Mouse (Mus musculus): ENCODE results near the gene Rabif. TPM values are rescaled to one million over a fixed set of nuclear protein-coding genes. Genes with fewer than 3 reads are reported as not detected.

The Rabif gene
- total and polyA plus RNA-seq, 2 experiments from 2014 or later = 35.0 to 74.6 TPM

- Histone ChIP-seq H3K4me1 (ENCODE audit: insufficient read depth) (peaks cover 13% of the 10 kb centered on the region), H3K4me3 (ENCODE audit: low read depth, low read length) (no peak overlapping the region), H3K27me3 (ENCODE audit: insufficient read depth, low read length) (no peaks in the 10 kb centered on the region), H3K4me2 (ENCODE audit: low read depth) (peak overlapping the region; percentile 75), H3K27ac (ENCODE audit: low read depth, low read length) (no peak overlapping the region), H3K9ac (no peak overlapping the region), H3K9me3 (ENCODE audit: low read length) (no peaks in the 10 kb centered on the region), H3K36me3 (ENCODE audit: insufficient read depth) (no peaks in the 10 kb centered on the region)
- DNase-seq (no peak), ATAC-seq (no peak)
- TF ChIP-seq CTCF (IDR thresholded peaks at IDR 0.05; ENCODE audit: low read depth) = no peak
- WGBS = 37% methylated on average over 13 of the region's 13 CpGs
Measured at GRCm38 (mm10) chr1:134555240-134555870, 60.9 kb downstream of the Rabif start.

GRCm38 (mm10) chr1:134555871-134556670, 61.6 kb downstream of the Rabif start:
- Histone ChIP-seq H3K27me3 (ENCODE audit: insufficient read depth, low read length) (no peaks in the 10 kb centered on the region), H3K36me3 (ENCODE audit: insufficient read depth) (no peaks in the 10 kb centered on the region), H3K4me3 (ENCODE audit: low read depth, low read length) (peak overlapping the region; percentile 70), H3K9me3 (ENCODE audit: low read length) (no peaks in the 10 kb centered on the region), H3K4me2 (ENCODE audit: low read depth) (peak overlapping the region; percentile 75), H3K9ac (peak overlapping the region; percentile 93), H3K27ac (ENCODE audit: low read depth, low read length) (peak overlapping the region; percentile 93), H3K4me1 (ENCODE audit: insufficient read depth) (peaks cover 13% of the 10 kb centered on the region)
- TF ChIP-seq CTCF (IDR thresholded peaks at IDR 0.05; ENCODE audit: low read depth) = peak; percentile 20
- WGBS = 3% methylated on average over 40 of the region's 46 CpGs
- ATAC-seq (peak; percentile 72), DNase-seq (peak; percentile 86)

- under 1% methylated on average over 35 of the region's 35 CpGs for WGBS
- H3K36me3 ChIP-seq (ENCODE audit: insufficient read depth) = no peaks in the 10 kb centered on the region
- peak overlapping the region; percentile 93 for H3K27ac ChIP-seq (ENCODE audit: low read depth, low read length)
- peak overlapping the region; percentile 75 for H3K4me2 ChIP-seq (ENCODE audit: low read depth)
- H3K9ac ChIP-seq = peak overlapping the region; percentile 93
- peak overlapping the region; percentile 70 for H3K4me3 ChIP-seq (ENCODE audit: low read depth, low read length)
- DNase-seq = peak; percentile 97
- H3K27me3 ChIP-seq (ENCODE audit: insufficient read depth, low read length) = no peaks in the 10 kb centered on the region
- H3K4me1 ChIP-seq (ENCODE audit: insufficient read depth) = peaks cover 13% of the 10 kb centered on the region
- TF ChIP-seq CTCF (IDR thresholded peaks at IDR 0.05; ENCODE audit: low read depth) = no peak
- peak; percentile 90 for ATAC-seq
- H3K9me3 ChIP-seq (ENCODE audit: low read length) = no peaks in the 10 kb centered on the region
Measured at GRCm38 (mm10) chr1:134556671-134557218, 62.3 kb downstream of the Rabif start.

Other genes with a start within 250 kb of the Rabif start
- 0.08 and 0.29 TPM in 2 replicates for gene Myog, start 204.7 kb upstream of the Rabif start, total RNA-seq (2014; rRNA removed)
- gene Myog, start 204.7 kb upstream of the Rabif start, polyA plus RNA-seq (2015; fragmentation: Nextera tagmentation; extraction: Ambion mirVana) = 0.19 and 0.28 TPM in 2 replicates
- gene Ppfia4, start 161.7 kb upstream of the Rabif start, total RNA-seq (2014; rRNA removed) = 26.9 and 31.9 TPM in 2 replicates
- gene Ppfia4, start 161.7 kb upstream of the Rabif start, polyA plus RNA-seq (2015; fragmentation: Nextera tagmentation; extraction: Ambion mirVana) = 12.7 and 17.5 TPM in 2 replicates
- gene Tmem183a, start 132.7 kb upstream of the Rabif start, total RNA-seq (2014; rRNA removed) = 177 and 184 TPM in 2 replicates
- 103 and 123 TPM in 2 replicates for gene Tmem183a, start 132.7 kb upstream of the Rabif start, polyA plus RNA-seq (2015; fragmentation: Nextera tagmentation; extraction: Ambion mirVana)
- gene 4933406M09Rik, start 108.7 kb upstream of the Rabif start, total RNA-seq (2014; rRNA removed) = not detected in 2 replicates
- not detected in 2 replicates for gene 4933406M09Rik, start 108.7 kb upstream of the Rabif start, polyA plus RNA-seq (2015; fragmentation: Nextera tagmentation; extraction: Ambion mirVana)
- gene Cyb5r1, start 89.1 kb upstream of the Rabif start, total RNA-seq (2014; rRNA removed) = 9.2 and 16.0 TPM in 2 replicates
- gene Cyb5r1, start 89.1 kb upstream of the Rabif start, polyA plus RNA-seq (2015; fragmentation: Nextera tagmentation; extraction: Ambion mirVana) = 9.5 and 14.5 TPM in 2 replicates
- gene Adipor1, start 79.3 kb upstream of the Rabif start, total RNA-seq (2014; rRNA removed) = 80.0 and 82.0 TPM in 2 replicates
- gene Adipor1, start 79.3 kb upstream of the Rabif start, polyA plus RNA-seq (2015; fragmentation: Nextera tagmentation; extraction: Ambion mirVana) = 62.2 and 68.2 TPM in 2 replicates
- 33.5 and 40.0 TPM in 2 replicates for gene Klhl12, start 39.1 kb upstream of the Rabif start, total RNA-seq (2014; rRNA removed)
- 26.2 and 33.6 TPM in 2 replicates for gene Klhl12, start 39.1 kb upstream of the Rabif start, polyA plus RNA-seq (2015; fragmentation: Nextera tagmentation; extraction: Ambion mirVana)
- gene Mgat4e, start 55.0 kb downstream of the Rabif start, total RNA-seq (2014; rRNA removed) = 0.23 TPM in 1 of 2 replicates, not detected in the other
- not detected in 2 replicates for gene Mgat4e, start 55.0 kb downstream of the Rabif start, polyA plus RNA-seq (2015; fragmentation: Nextera tagmentation; extraction: Ambion mirVana)
- gene Kdm5b, start 65.5 kb downstream of the Rabif start, total RNA-seq (2014; rRNA removed) = 75.2 and 84.6 TPM in 2 replicates
- 38.3 and 53.6 TPM in 2 replicates for gene Kdm5b, start 65.5 kb downstream of the Rabif start, polyA plus RNA-seq (2015; fragmentation: Nextera tagmentation; extraction: Ambion mirVana)
- 1.1 and 1.3 TPM in 2 replicates for gene Syt2, start 152.0 kb downstream of the Rabif start, total RNA-seq (2014; rRNA removed)
- gene Syt2, start 152.0 kb downstream of the Rabif start, polyA plus RNA-seq (2015; fragmentation: Nextera tagmentation; extraction: Ambion mirVana) = 1.2 and 1.6 TPM in 2 replicates

Measured in forebrain, postnatal 0 days (tissue).